29 mouse cellular contexts compared by ENCODE assay signal in the genomic region with DNA sequence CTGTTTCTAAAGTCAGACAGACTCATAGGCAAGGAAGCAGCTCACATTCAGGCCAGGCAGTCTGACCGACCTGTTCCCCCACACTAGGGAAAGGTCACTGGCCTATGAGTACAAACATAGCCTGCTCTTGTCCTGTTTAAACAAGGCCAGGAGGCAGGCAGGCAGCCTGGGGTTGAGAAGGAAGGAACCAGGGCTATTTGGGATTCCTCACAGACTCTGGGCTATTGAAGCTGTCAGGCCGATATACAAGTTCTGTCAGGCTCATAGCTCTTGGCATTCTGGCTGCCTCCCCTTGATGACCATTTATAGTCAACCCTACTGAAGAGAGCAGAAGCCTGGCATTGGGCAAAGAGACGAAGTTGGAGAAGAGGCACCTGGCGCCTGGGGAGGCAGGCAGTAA. TPM values are rescaled to one million over a fixed set of nuclear protein-coding genes. Genes with fewer than 3 reads are reported as not detected.
DNase-seq lines count a peak whose midpoint lies in the region; ATAC-seq and TF ChIP-seq lines count a peak whose summit lies in the region.
"Had no signal": no experiment of that assay in that cellular context is flagged by ENCODE, and none has a peak within 500 bp of the region (broad histone marks: within the 10 kb centered on the region; RNA-seq: fewer than 3 reads in every experiment).

No protein-coding gene starts in this region.

- no peak overlapping the region for H3K4me3 ChIP-seq in heart, embryonic 13.5 days
- no peak overlapping the region for H3K4me3 ChIP-seq in heart, postnatal 0 days (ENCODE audit: low read depth, low read length)
- H3K4me3 ChIP-seq in liver, embryonic 11.5 days (ENCODE audit: low read depth, low read length) = no peak overlapping the region
- H3K4me3 ChIP-seq in stomach, embryonic 16.5 days (replicated peaks; ENCODE audit: low read length) = no peak overlapping the region
- H3K4me3 ChIP-seq: hindbrain, embryonic 12.5 days; layer of hippocampus, adult 2 months; left cerebral cortex, adult 2 months; limb, embryonic 10.5 days; neural tube, embryonic 15.5 days had no signal

- no peak for ATAC-seq in heart, embryonic 13.5 days (ENCODE audit: extremely low read depth, insufficient number of reproducible peaks, low FRiP score, low TSS enrichment)
- peak; percentile 64 for ATAC-seq in heart, postnatal 0 days (ENCODE audit: insufficient read depth, low read depth)
- 0 out of 2 replicates have a peak, but pooled peaks have one; percentile 26 for ATAC-seq in liver, embryonic 11.5 days (replicated peaks; ENCODE audit: low FRiP score)
- peak; percentile 51; the same call in 1 of the 2 replicates for ATAC-seq in stomach, embryonic 16.5 days (ENCODE audit: insufficient read depth, low FRiP score)
- ATAC-seq: activated CD4-positive, CD25-positive, alpha-beta regulatory T cell, adult 4 months; Patski had no signal

- no peak for TF ChIP-seq CTCF in heart, postnatal 0 days (IDR thresholded peaks at IDR 0.05; ENCODE audit: low read depth)

- DNase-seq in heart, adult 8-10 months (ENCODE audit: low spot score) = no peak
- peak; percentile 60 for DNase-seq in heart, postnatal 0 days (ENCODE audit: low spot score)
- no peak for DNase-seq in liver, embryonic 11.5 days (ENCODE audit: low spot score)
- no peak for DNase-seq in Muller cell, postnatal 12 days (ENCODE audit: inconsistent ontology term)
- DNase-seq in embryo, embryonic 9.5 days (ENCODE audit: extremely low spot score) = no peak
- DNase-seq: adrenal gland, postnatal 14 days; cerebellum, adult 18-20 months; gastrocnemius, postnatal 14 days; kidney, adult 18-20 months; kidney, postnatal 10 days; lung, adult 2 months; lung, postnatal 4 days; retina, postnatal 1 day; right cerebral cortex, postnatal 4 days had no signal

- no peak for TF ChIP-seq EP300 in heart, postnatal 0 days (IDR thresholded peaks at IDR 0.05; ENCODE audit: low read depth)

- H3K9ac ChIP-seq in heart, embryonic 13.5 days = no peak overlapping the region
- 0 out of 2 replicates have a peak overlapping the region, but pooled peaks have one; percentile 0 for H3K9ac ChIP-seq in heart, postnatal 0 days (replicated peaks; ENCODE audit: low read depth, low read length)
- H3K9ac ChIP-seq in liver, embryonic 11.5 days (ENCODE audit: low read depth, low read length) = no peak overlapping the region
- no peak overlapping the region for H3K9ac ChIP-seq in stomach, embryonic 16.5 days (ENCODE audit: low read length)
- H3K9ac ChIP-seq: hindbrain, embryonic 12.5 days; neural tube, embryonic 15.5 days had no signal

- 37% methylated on average over 4 of the region's 4 CpGs for WGBS in heart, embryonic 13.5 days
- WGBS in heart, postnatal 0 days = 42% methylated on average over 4 of the region's 4 CpGs
- WGBS in liver, embryonic 11.5 days = 69% methylated on average over 4 of the region's 4 CpGs
- WGBS in stomach, embryonic 16.5 days = 52% methylated on average over 4 of the region's 4 CpGs

- no peak overlapping the region for H3K4me2 ChIP-seq in heart, embryonic 13.5 days
- H3K4me2 ChIP-seq in heart, postnatal 0 days (ENCODE audit: low read depth, low read length) = no peak overlapping the region
- no peak overlapping the region for H3K4me2 ChIP-seq in liver, embryonic 11.5 days
- H3K4me2 ChIP-seq in stomach, embryonic 16.5 days (ENCODE audit: low read depth, low read length) = no peak overlapping the region
- H3K4me2 ChIP-seq: hindbrain, embryonic 12.5 days; midbrain, embryonic 11.5 days; neural tube, embryonic 15.5 days had no signal

- H3K27me3 ChIP-seq in heart, embryonic 13.5 days (replicated peaks) = 0 out of 2 replicates have a peak, but pooled peaks cover 4% of the 10 kb centered on the region
- H3K27me3 ChIP-seq in heart, postnatal 0 days (ENCODE audit: control insufficient read depth, insufficient read depth, low read length) = no peaks in the 10 kb centered on the region
- no peaks in the 10 kb centered on the region for H3K27me3 ChIP-seq in liver, embryonic 11.5 days (replicated peaks; ENCODE audit: control insufficient read depth, insufficient read depth, low read length)
- no peaks in the 10 kb centered on the region for H3K27me3 ChIP-seq in stomach, embryonic 16.5 days (ENCODE audit: control insufficient read depth, insufficient read depth, low read length)
- H3K27me3 ChIP-seq: hindbrain, embryonic 12.5 days; neural tube, embryonic 15.5 days had no signal

- H3K36me3 ChIP-seq in heart, embryonic 13.5 days = no peaks in the 10 kb centered on the region
- H3K36me3 ChIP-seq in heart, postnatal 0 days (replicated peaks; ENCODE audit: control insufficient read depth, insufficient read depth, low read length) = no peaks in the 10 kb centered on the region
- no peaks in the 10 kb centered on the region for H3K36me3 ChIP-seq in liver, embryonic 11.5 days (ENCODE audit: control insufficient read depth, insufficient read depth, low read length)
- no peaks in the 10 kb centered on the region for H3K36me3 ChIP-seq in stomach, embryonic 16.5 days (ENCODE audit: control insufficient read depth, insufficient read depth, low read length)
- H3K36me3 ChIP-seq: hindbrain, embryonic 12.5 days; neural tube, embryonic 15.5 days had no signal

- peak overlapping the region; percentile 63 for H3K27ac ChIP-seq in heart, embryonic 13.5 days (replicated peaks)
- peak overlapping the region; percentile 71 for H3K27ac ChIP-seq in heart, postnatal 0 days (ENCODE audit: low read depth)
- 0 out of 2 replicates have a peak overlapping the region, but pooled peaks have one; percentile 46 for H3K27ac ChIP-seq in liver, embryonic 11.5 days (ENCODE audit: low read depth, low read length)
- H3K27ac ChIP-seq in stomach, embryonic 16.5 days (ENCODE audit: low read length) = peak overlapping the region; percentile 73
- H3K27ac ChIP-seq: hindbrain, embryonic 12.5 days; layer of hippocampus, adult 2 months; left cerebral cortex, adult 2 months; limb, embryonic 10.5 days; neural tube, embryonic 15.5 days had no signal

- H3K9me3 ChIP-seq in heart, embryonic 13.5 days = no peaks in the 10 kb centered on the region
- no peaks in the 10 kb centered on the region for H3K9me3 ChIP-seq in heart, postnatal 0 days (replicated peaks; ENCODE audit: control insufficient read depth, low read length)
- no peaks in the 10 kb centered on the region for H3K9me3 ChIP-seq in liver, embryonic 11.5 days (ENCODE audit: control insufficient read depth, low read length)
- H3K9me3 ChIP-seq in stomach, embryonic 16.5 days (replicated peaks; ENCODE audit: control insufficient read depth, low read length) = no peaks in the 10 kb centered on the region
- H3K9me3 ChIP-seq: hindbrain, embryonic 12.5 days; limb, embryonic 10.5 days; neural tube, embryonic 15.5 days had no signal

- peaks cover 20% of the 10 kb centered on the region for H3K4me1 ChIP-seq in heart, embryonic 13.5 days
- H3K4me1 ChIP-seq in heart, postnatal 0 days (ENCODE audit: control insufficient read depth, insufficient read depth) = peaks cover 4% of the 10 kb centered on the region; the same call in 1 of the 2 replicates
- H3K4me1 ChIP-seq in liver, embryonic 11.5 days (replicated peaks; ENCODE audit: control insufficient read depth, insufficient read depth, low read length) = no peaks in the 10 kb centered on the region
- H3K4me1 ChIP-seq in stomach, embryonic 16.5 days (ENCODE audit: control insufficient read depth, insufficient read depth, low read length) = peaks cover 17% of the 10 kb centered on the region

RNA-seq across cellular contexts. Expression of a gene that starts 25.9 kb away (rescaled TPM):
- 8.4 and 9.4 TPM in 2 replicates for polyA plus RNA-seq in heart, embryonic 13.5 days (2015; fragmentation: Nextera tagmentation; extraction: Ambion mirVana)
- 1 to 10 TPM; 3.3 to 4.4 (median 4.0) TPM for total RNA-seq in heart, adult 8-10 months (2022)
- 2.5 and 3.4 TPM in 2 replicates for total RNA-seq in heart, postnatal 0 days (2014; rRNA removed; ENCODE audit: low replicate concordance)
- polyA plus RNA-seq in heart, postnatal 0 days (2015; fragmentation: Nextera tagmentation; extraction: Ambion mirVana) = 4.7 TPM in 2 replicates
- polyA plus RNA-seq in liver, embryonic 11.5 days (2014; fragmentation: Nextera tagmentation; extraction: Ambion mirVana) = 7.4 and 7.7 TPM in 2 replicates
- 21.5 and 23.2 TPM in 2 replicates for polyA plus RNA-seq in stomach, embryonic 16.5 days (2015; fragmentation: Nextera tagmentation; extraction: Ambion mirVana)
- total RNA-seq: common myeloid progenitor, adult 5-6 weeks had no signal

RNA-seq across cellular contexts. Expression of a gene that starts 41.2 kb away (rescaled TPM):
- not detected in 2 replicates for polyA plus RNA-seq in heart, embryonic 13.5 days (2015; fragmentation: Nextera tagmentation; extraction: Ambion mirVana)
- total RNA-seq in heart, adult 8-10 months (2022) = not detected
- not detected in 2 replicates for total RNA-seq in heart, postnatal 0 days (2014; rRNA removed; ENCODE audit: low replicate concordance)
- not detected in 2 replicates for polyA plus RNA-seq in heart, postnatal 0 days (2015; fragmentation: Nextera tagmentation; extraction: Ambion mirVana)
- not detected in 2 replicates for polyA plus RNA-seq in liver, embryonic 11.5 days (2014; fragmentation: Nextera tagmentation; extraction: Ambion mirVana)
- not detected in 2 replicates for polyA plus RNA-seq in stomach, embryonic 16.5 days (2015; fragmentation: Nextera tagmentation; extraction: Ambion mirVana)
- total RNA-seq: adrenal gland, postnatal 14 days; common myeloid progenitor, adult 5-6 weeks; gastrocnemius, postnatal 14 days; layer of hippocampus, adult 2 months; left cerebral cortex, adult 2 months had no signal
- polyA plus RNA-seq: activated CD4-positive, CD25-positive, alpha-beta regulatory T cell, adult 4 months; C2C12; embryonic facial prominence, embryonic 14.5 days; forebrain, embryonic 11.5 days; hindbrain, embryonic 12.5 days; limb, embryonic 10.5 days; lung, adult 2 months; midbrain, embryonic 11.5 days; neural tube, embryonic 15.5 days; Patski; thymus, postnatal 0 days had no signal
